Mouse (Mus musculus) hindbrain, embryonic 12.5 days (tissue): ENCODE results near the gene Bbs1. TPM values are rescaled to one million over a fixed set of nuclear protein-coding genes. Genes with fewer than 3 reads are reported as not detected.
"Not testable (repeated sequence)": the region's sequence is repeated elsewhere in the genome, so short reads cannot be mapped to it uniquely, and the experiment has no call there.

Experiments
- ATAC-seq: fragments of 200-750 bp; cut with Nextera tagmentation; 2 replicates; pipeline ENCODE4 v1.8.0; 2017; ENCODE audit warnings: moderate TSS enrichment; ENCODE audit not compliant: low FRiP score
- H3K27ac ChIP-seq: fragments of 300-500 bp; sonication (generic); 2 replicates; pipeline ENCODE4 v1.5.1; 2016; ENCODE audit warnings: mild to moderate bottlenecking
- H3K27me3 ChIP-seq: fragments of 300-500 bp; sonication (generic); 2 replicates; pipeline ENCODE4 v1.6.1; 2016; ENCODE audit warnings: mild to moderate bottlenecking
- H3K36me3 ChIP-seq: fragments of 300-500 bp; sonication (generic); 2 replicates; pipeline ENCODE4 v1.6.1; 2016; ENCODE audit warnings: mild to moderate bottlenecking
- H3K4me1 ChIP-seq: fragments of 300-500 bp; sonication (generic); 2 replicates; pipeline ENCODE4 v1.6.1; 2016
- H3K4me2 ChIP-seq: fragments of 300-500 bp; sonication (generic); replicated peaks from 2 replicates; pipeline ENCODE4 v1.6.1; 2016; ENCODE audit warnings: mild to moderate bottlenecking
- H3K4me3 ChIP-seq: fragments of 300-500 bp; sonication (generic); 2 replicates; pipeline ENCODE4 v1.5.1; 2016; ENCODE audit warnings: mild to moderate bottlenecking
- H3K9ac ChIP-seq: fragments of 300-500 bp; sonication (generic); 2 replicates; pipeline ENCODE4 v1.6.1; 2016; ENCODE audit warnings: mild to moderate bottlenecking, moderate library complexity
- H3K9me3 ChIP-seq: fragments of 300-500 bp; sonication (generic); replicated peaks from 2 replicates; pipeline ENCODE4 v1.6.1; 2016; ENCODE audit warnings: mild to moderate bottlenecking
- WGBS: fragments of 180-500 bp; shearing (Covaris S2); methylation state at CpG from one replicate; pipeline ENCODE4 v1.1.7; 2016; 5-methylcytosine and 5-hydroxymethylcytosine counted together
- polyA plus RNA-seq: library from polyadenylated mRNA; unstranded; fragments of >200 nt; fragmentation: Nextera tagmentation; extraction: Ambion mirVana; gene quantifications from 2 replicates; pipeline ENCODE4 v1.2.1, GENCODE M21; 2016

The Bbs1 gene
- polyA plus RNA-seq: 7.2 and 9.8 TPM in 2 replicates

- no peaks in the 10 kb centered on the region for H3K9me3 ChIP-seq
- H3K36me3 ChIP-seq: peaks cover 41% of the 10 kb centered on the region
- peak within 1 kb of the TSS; percentile 77 for H3K27ac ChIP-seq
- H3K4me3 ChIP-seq: peak within 1 kb of the TSS; percentile 63
- peaks cover 11% of the 10 kb centered on the region for H3K4me1 ChIP-seq
- peak within 1 kb of the TSS; percentile 71 for H3K9ac ChIP-seq
- no peaks in the 10 kb centered on the region for H3K27me3 ChIP-seq
- H3K4me2 ChIP-seq: peak within 1 kb of the TSS; percentile 73
- ATAC-seq: peak; percentile 78
- WGBS: 9% methylated on average over 31 of the region's 31 CpGs
Measured at GRCm38 (mm10) chr19:4905979-4906794, at the start of gene Bbs1. Gene Bbs1, minus strand, starts transcription at chr19:4906628.

- not testable (repeated sequence) for H3K4me2 ChIP-seq, H3K27me3 ChIP-seq, H3K36me3 ChIP-seq, H3K27ac ChIP-seq, H3K4me3 ChIP-seq, H3K4me1 ChIP-seq, ATAC-seq, H3K9me3 ChIP-seq, H3K9ac ChIP-seq
- 86% methylated on average over 9 of the region's 9 CpGs for WGBS
Measured at GRCm38 (mm10) chr19:4948641-4949040, 42.2 kb upstream of the Bbs1 start.

- H3K9me3 ChIP-seq: no peaks in the 10 kb centered on the region
- 44% methylated on average over 6 of the region's 6 CpGs for WGBS
- no peaks in the 10 kb centered on the region for H3K36me3 ChIP-seq
- H3K27ac ChIP-seq: no peak overlapping the region
- H3K9ac ChIP-seq: no peak overlapping the region
- H3K4me2 ChIP-seq: no peak overlapping the region
- ATAC-seq: no peak
- H3K27me3 ChIP-seq: peaks cover 15% of the 10 kb centered on the region
- H3K4me3 ChIP-seq: no peak overlapping the region
- H3K4me1 ChIP-seq: peaks cover 11% of the 10 kb centered on the region
Measured at GRCm38 (mm10) chr19:4945540-4945939, 39.1 kb upstream of the Bbs1 start.

GRCm38 (mm10) chr19:4943253-4943588, 36.8 kb upstream of the Bbs1 start:
- no peak for ATAC-seq
- peaks cover 11% of the 10 kb centered on the region for H3K4me1 ChIP-seq
- no peak overlapping the region for H3K27ac ChIP-seq
- H3K36me3 ChIP-seq: no peaks in the 10 kb centered on the region
- peak overlapping the region; percentile 73; the same call in 1 of the 2 replicates for H3K9ac ChIP-seq
- 8% methylated on average over 13 of the region's 13 CpGs for WGBS
- H3K4me3 ChIP-seq: peak overlapping the region; percentile 68
- H3K27me3 ChIP-seq: peaks cover 19% of the 10 kb centered on the region
- H3K4me2 ChIP-seq: peak overlapping the region; percentile 90
- H3K9me3 ChIP-seq: no peaks in the 10 kb centered on the region

GRCm38 (mm10) chr19:4942551-4943252, 36.3 kb upstream of the Bbs1 start, which contains the start of gene Peli3:
Gene Peli3, minus strand, starts transcription at chr19:4943127.
- Histone ChIP-seq H3K36me3 (no peaks in the 10 kb centered on the region), H3K9me3 (no peaks in the 10 kb centered on the region), H3K27me3 (peaks cover 19% of the 10 kb centered on the region), H3K4me1 (peaks cover 11% of the 10 kb centered on the region), H3K4me3 (peak within 1 kb of the TSS; percentile 68), H3K27ac (peak within 1 kb of the TSS; percentile 52; the same call in 1 of the 2 replicates), H3K9ac (peak within 1 kb of the TSS; percentile 73), H3K4me2 (peak within 1 kb of the TSS; percentile 90)
- under 1% methylated on average over 51 of the region's 55 CpGs for WGBS
- ATAC-seq: peak; percentile 96

- Histone ChIP-seq H3K4me3 (no peak overlapping the region), H3K9ac (no peak overlapping the region), H3K9me3 (no peaks in the 10 kb centered on the region), H3K4me1 (peaks cover 6% of the 10 kb centered on the region), H3K36me3 (0 out of 2 replicates have a peak, but pooled peaks cover 3% of the 10 kb centered on the region), H3K27me3 (peaks cover 19% of the 10 kb centered on the region), H3K4me2 (no peak overlapping the region), H3K27ac (no peak overlapping the region)
- ATAC-seq: no peak
- WGBS: 89% methylated on average over 17 of the region's 17 CpGs
Measured at GRCm38 (mm10) chr19:4937444-4938310, 31.2 kb upstream of the Bbs1 start.

GRCm38 (mm10) chr19:4936896-4937295, 30.5 kb upstream of the Bbs1 start:
- Histone ChIP-seq H3K4me2 (no peak overlapping the region), H3K4me1 (no peaks in the 10 kb centered on the region), H3K36me3 (0 out of 2 replicates have a peak, but pooled peaks cover 3% of the 10 kb centered on the region), H3K27me3 (peaks cover 16% of the 10 kb centered on the region), H3K9me3 (no peaks in the 10 kb centered on the region), H3K4me3 (no peak overlapping the region), H3K9ac (no peak overlapping the region), H3K27ac (no peak overlapping the region)
- WGBS: 86% methylated on average over 2 of the region's 2 CpGs
- no peak for ATAC-seq

GRCm38 (mm10) chr19:4928781-4929180, 22.4 kb upstream of the Bbs1 start:
- Histone ChIP-seq H3K4me1 (peaks cover 23% of the 10 kb centered on the region), H3K4me3 (peak overlapping the region; percentile 66), H3K27ac (peak overlapping the region; percentile 84), H3K9me3 (no peaks in the 10 kb centered on the region), H3K27me3 (0 out of 2 replicates have a peak, but pooled peaks cover 3% of the 10 kb centered on the region), H3K4me2 (peak overlapping the region; percentile 84), H3K9ac (peak overlapping the region; percentile 64), H3K36me3 (peaks cover 25% of the 10 kb centered on the region)
- ATAC-seq: no peak; the same call in 1 of the 2 replicates
- 62% methylated on average over 5 of the region's 5 CpGs for WGBS

GRCm38 (mm10) chr19:4927904-4928531, 21.6 kb upstream of the Bbs1 start, which contains the start of gene Dpp3:
Gene Dpp3, minus strand, starts transcription at chr19:4928287.
- H3K4me1 ChIP-seq: peaks cover 23% of the 10 kb centered on the region
- H3K27me3 ChIP-seq: 0 out of 2 replicates have a peak, but pooled peaks cover 3% of the 10 kb centered on the region
- H3K4me3 ChIP-seq: peak within 1 kb of the TSS; percentile 66
- WGBS: under 1% methylated on average over 32 of the region's 32 CpGs
- peak within 1 kb of the TSS; percentile 84 for H3K27ac ChIP-seq
- peak within 1 kb of the TSS; percentile 66 for H3K9ac ChIP-seq
- H3K4me2 ChIP-seq: peak within 1 kb of the TSS; percentile 84
- H3K9me3 ChIP-seq: no peaks in the 10 kb centered on the region
- peak; percentile 98 for ATAC-seq
- peaks cover 30% of the 10 kb centered on the region for H3K36me3 ChIP-seq

- H3K27me3 ChIP-seq: no peaks in the 10 kb centered on the region
- H3K9me3 ChIP-seq: no peaks in the 10 kb centered on the region
- no peak overlapping the region for H3K4me2 ChIP-seq
- H3K4me1 ChIP-seq: peaks cover 23% of the 10 kb centered on the region
- 96% methylated on average over 11 of the region's 11 CpGs for WGBS
- H3K9ac ChIP-seq: no peak overlapping the region
- H3K4me3 ChIP-seq: no peak overlapping the region
- H3K36me3 ChIP-seq: peaks cover 58% of the 10 kb centered on the region
- no peak overlapping the region for H3K27ac ChIP-seq
- no peak for ATAC-seq
Measured at GRCm38 (mm10) chr19:4925121-4925860, 18.9 kb upstream of the Bbs1 start.

- no peak overlapping the region for H3K9ac ChIP-seq
- H3K4me2 ChIP-seq: no peak overlapping the region
- no peaks in the 10 kb centered on the region for H3K9me3 ChIP-seq
- no peaks in the 10 kb centered on the region for H3K27me3 ChIP-seq
- no peak overlapping the region for H3K4me3 ChIP-seq
- no peaks in the 10 kb centered on the region for H3K4me1 ChIP-seq
- H3K27ac ChIP-seq: no peak overlapping the region
- ATAC-seq: no peak
- 84% methylated on average over 6 of the region's 6 CpGs for WGBS
- H3K36me3 ChIP-seq: peaks cover 99% of the 10 kb centered on the region
Measured at GRCm38 (mm10) chr19:4919652-4920051, 13.2 kb upstream of the Bbs1 start.
